Mouse (Mus musculus): Measurements from ENCODE around the gene Sdr9c7.
"Not testable (repeated sequence)": the region's sequence is repeated elsewhere in the genome, so short reads cannot be mapped to it uniquely, and the experiment has no call there.

The Sdr9c7 gene

GRCm38 (mm10) chr10:127898218-127898617 lies at the start of gene Sdr9c7:
TSS of gene Sdr9c7 (plus strand) at chr10:127898518.
- in situ Hi-C loops (cut with MboI, MseI) = no loop called here

- in situ Hi-C loops (cut with MboI, MseI) = no loop called here
These were observed 48.7 kb upstream of the Sdr9c7 start, which contains the start of gene Rdh19 for GRCm38 (mm10) chr10:127849628-127850027. TSS of gene Rdh19 (plus strand) at chr10:127849928.

- in situ Hi-C loops (cut with MboI, MseI) = no loop called here
These were observed 41.9 kb upstream of the Sdr9c7 start for GRCm38 (mm10) chr10:127856376-127856775.

GRCm38 (mm10) chr10:127864931-127865330 lies 33.4 kb upstream of the Sdr9c7 start:
- in situ Hi-C loops (cut with MboI, MseI) = no loop called here

- in situ Hi-C loops (cut with MboI, MseI) = no loop called here
These were observed 32.1 kb upstream of the Sdr9c7 start, which contains the start of gene Rdh16f2 for GRCm38 (mm10) chr10:127866232-127866631. TSS of gene Rdh16f2 (plus strand) at chr10:127866474.

- in situ Hi-C loops (cut with MboI, MseI) = no loop called here
These were observed 25.8 kb upstream of the Sdr9c7 start for GRCm38 (mm10) chr10:127872484-127872883.

- in situ Hi-C loops (cut with MboI, MseI) = no loop called here
These were observed 20.6 kb upstream of the Sdr9c7 start for GRCm38 (mm10) chr10:127877681-127878080.

GRCm38 (mm10) chr10:127878262-127879057 lies 19.9 kb upstream of the Sdr9c7 start:
- in situ Hi-C loops (cut with MboI, MseI) = no loop called here

- in situ Hi-C loops (cut with MboI, MseI) = no loop called here
These were observed 19.1 kb upstream of the Sdr9c7 start for GRCm38 (mm10) chr10:127879155-127879688.

GRCm38 (mm10) chr10:127881041-127881440 lies 17.3 kb upstream of the Sdr9c7 start:
- in situ Hi-C loops (cut with MboI, MseI) = no loop called here

- in situ Hi-C loops (cut with MboI, MseI) = no loop called here
These were observed 11.8 kb upstream of the Sdr9c7 start for GRCm38 (mm10) chr10:127886551-127886950.

- in situ Hi-C loops (cut with MboI, MseI) = no loop called here
These were observed 11.3 kb upstream of the Sdr9c7 start for GRCm38 (mm10) chr10:127886971-127887370.

GRCm38 (mm10) chr10:127888605-127889004 lies 9.7 kb upstream of the Sdr9c7 start, which contains the start of gene Rdh7:
TSS of gene Rdh7 (minus strand) at chr10:127888817.
- in situ Hi-C loops (cut with MboI, MseI) = no loop called here

GRCm38 (mm10) chr10:127891481-127891880 lies 6.8 kb upstream of the Sdr9c7 start:
- in situ Hi-C loops (cut with MboI, MseI) = no loop called here

- in situ Hi-C loops (cut with MboI, MseI) = not testable (repeated sequence)
These were observed 4.9 kb upstream of the Sdr9c7 start for GRCm38 (mm10) chr10:127893163-127894022.

GRCm38 (mm10) chr10:127896705-127897104 lies 1.6 kb upstream of the Sdr9c7 start:
- in situ Hi-C loops (cut with MboI, MseI) = no loop called here

- in situ Hi-C loops (cut with MboI, MseI) = no loop called here
These were observed 812 bp upstream of the Sdr9c7 start for GRCm38 (mm10) chr10:127897506-127897905.

GRCm38 (mm10) chr10:127899783-127900182 lies 1.5 kb downstream of the Sdr9c7 start:
- in situ Hi-C loops (cut with MboI, MseI) = no loop called here

- in situ Hi-C loops (cut with MboI, MseI) = no loop called here
These were observed 3.4 kb downstream of the Sdr9c7 start for GRCm38 (mm10) chr10:127901751-127902150.

GRCm38 (mm10) chr10:127903116-127903515 lies 4.8 kb downstream of the Sdr9c7 start:
- in situ Hi-C loops (cut with MboI, MseI) = no loop called here

GRCm38 (mm10) chr10:127904718-127905446 lies 6.6 kb downstream of the Sdr9c7 start:
- in situ Hi-C loops (cut with MboI, MseI) = no loop called here

Data from T-helper 2 cell (primary cell).